Mouse (Mus musculus) kidney, adult 2 months (tissue): ENCODE data around the gene Ppp1r35.

ENCODE experiments used
- CTCF ChIP-seq: fragments of 200-500 bp; conservative IDR thresholded peaks from 2 replicates; pipeline ENCODE4 v1.5.1; 2011; ENCODE audit warnings: low read depth, mild to moderate bottlenecking, control low read depth, low read length, moderate library complexity, mixed read lengths; ENCODE audit not compliant: insufficient read depth, insufficient read length
- POLR2A ChIP-seq: fragments of 200-500 bp; IDR thresholded peaks from one replicate; pipeline ENCODE4 v1.6.1; 2011; ENCODE audit warnings: low read depth, low read length, control low read depth

DNA sequence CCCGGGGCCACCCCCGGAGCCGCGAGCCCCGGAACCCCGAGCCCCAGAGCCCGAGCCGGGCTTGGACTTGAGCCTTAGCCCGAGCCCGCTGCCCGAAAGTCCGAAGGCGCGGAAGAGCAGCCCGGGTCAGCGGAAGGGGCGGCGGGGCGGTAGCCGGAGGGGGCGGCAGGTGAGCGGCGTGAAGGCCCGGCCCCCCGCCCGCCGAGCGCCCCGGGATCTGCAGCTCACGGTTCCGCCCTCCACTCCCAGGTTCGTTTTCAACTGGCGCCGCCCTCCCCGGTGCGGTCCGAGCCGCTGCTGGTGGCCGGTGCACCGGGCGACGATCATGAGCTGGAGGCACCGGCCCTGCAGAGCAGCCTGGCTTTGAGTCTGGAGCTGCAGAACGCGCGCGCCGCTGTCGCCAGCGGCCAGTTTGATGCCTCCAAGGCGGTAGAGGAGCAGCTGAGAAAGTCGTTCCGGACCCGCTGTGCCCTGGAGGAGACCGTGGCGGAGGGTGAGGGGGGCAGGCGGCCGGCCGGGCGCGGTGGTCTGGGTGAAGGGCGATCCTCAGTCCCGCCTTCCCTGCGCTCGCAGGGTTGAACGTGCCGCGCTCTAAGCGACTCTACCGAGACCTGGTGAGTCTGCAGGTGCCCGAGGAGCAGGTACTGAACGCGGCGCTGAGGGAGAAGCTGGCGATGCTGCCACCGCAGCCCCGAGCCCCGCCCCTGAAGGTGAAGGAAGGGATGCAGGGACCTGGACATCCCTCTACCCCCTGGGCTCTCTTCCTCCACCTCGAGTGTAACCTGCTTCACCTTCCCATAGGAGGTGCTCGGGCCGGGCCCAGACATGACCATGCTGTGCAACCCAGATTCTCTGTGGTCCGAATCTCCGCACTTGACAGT is 644 bp downstream of the Ppp1r35 start:
- TF ChIP-seq CTCF (no peak), POLR2A (no peak)
